Comparison of ENCODE assay signal across 24 mouse cellular contexts in the genomic region with DNA sequence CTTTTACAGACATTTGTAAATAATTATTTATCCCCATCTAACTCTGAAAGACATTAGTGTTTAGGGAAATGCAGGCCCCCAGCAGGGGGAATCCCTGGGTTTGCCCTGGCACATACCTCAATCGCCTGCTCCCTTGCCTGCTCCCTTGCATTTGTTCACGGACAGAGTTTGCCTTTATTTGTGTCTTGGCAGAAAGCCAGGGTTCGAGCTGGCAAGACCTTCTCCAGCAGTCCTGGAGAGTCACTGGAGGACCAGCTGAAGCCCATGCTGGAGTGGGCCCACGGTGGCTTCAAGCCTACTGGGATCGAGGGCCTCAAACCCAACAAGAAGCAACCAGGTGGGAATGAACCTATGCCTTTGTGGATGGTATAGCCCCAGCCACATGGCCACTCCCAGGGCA. TPM values are rescaled to one million over a fixed set of nuclear protein-coding genes. Genes with fewer than 3 reads are reported as not detected.
DNase-seq lines count a peak whose midpoint lies in the region; ATAC-seq lines count a peak whose summit lies in the region.
"Had no signal": no experiment of that assay in that cellular context is flagged by ENCODE, and none has a peak within 500 bp of the region (broad histone marks: within the 10 kb centered on the region; RNA-seq: fewer than 3 reads in every experiment).

No protein-coding gene starts in this region.

- no peak overlapping the region for H3K9ac ChIP-seq in hindbrain, embryonic 16.5 days (ENCODE audit: low read depth, low read length)
- H3K9ac ChIP-seq in hindbrain, embryonic 12.5 days, result no peak overlapping the region
- no peak overlapping the region for H3K9ac ChIP-seq in midbrain, embryonic 14.5 days (replicated peaks; ENCODE audit: low read length)
- H3K9ac ChIP-seq in midbrain, embryonic 13.5 days (replicated peaks), result no peak overlapping the region
- H3K9ac ChIP-seq: forebrain, embryonic 15.5 days; heart, embryonic 12.5 days; liver, embryonic 13.5 days; neural tube, embryonic 12.5 days had no signal

- no peaks in the 10 kb centered on the region for H3K4me1 ChIP-seq in hindbrain, embryonic 16.5 days (ENCODE audit: control insufficient read depth, insufficient read depth, low read depth, low read length)
- H3K4me1 ChIP-seq in hindbrain, embryonic 12.5 days, result no peaks in the 10 kb centered on the region
- no peaks in the 10 kb centered on the region for H3K4me1 ChIP-seq in midbrain, embryonic 14.5 days (ENCODE audit: control insufficient read depth, insufficient read depth, low read length)
- H3K4me1 ChIP-seq in midbrain, embryonic 13.5 days (replicated peaks), result no peaks in the 10 kb centered on the region; the same call in 1 of the 2 replicates
- H3K4me1 ChIP-seq: forebrain, embryonic 15.5 days; liver, embryonic 13.5 days; neural tube, embryonic 12.5 days had no signal

- no peak overlapping the region for H3K4me2 ChIP-seq in hindbrain, embryonic 16.5 days (ENCODE audit: low read length)
- H3K4me2 ChIP-seq in hindbrain, embryonic 12.5 days (replicated peaks), result no peak overlapping the region
- H3K4me2 ChIP-seq in midbrain, embryonic 14.5 days (ENCODE audit: low read length), result no peak overlapping the region
- H3K4me2 ChIP-seq in midbrain, embryonic 13.5 days (replicated peaks), result no peak overlapping the region
- H3K4me2 ChIP-seq: forebrain, embryonic 15.5 days; heart, embryonic 12.5 days; liver, embryonic 13.5 days; neural tube, embryonic 12.5 days had no signal

- H3K9me3 ChIP-seq in hindbrain, embryonic 16.5 days (ENCODE audit: control insufficient read depth, low read length), result no peaks in the 10 kb centered on the region
- H3K9me3 ChIP-seq in hindbrain, embryonic 12.5 days (replicated peaks), result no peaks in the 10 kb centered on the region
- no peaks in the 10 kb centered on the region for H3K9me3 ChIP-seq in midbrain, embryonic 14.5 days (ENCODE audit: control insufficient read depth, low read length)
- H3K9me3 ChIP-seq in midbrain, embryonic 13.5 days, result no peaks in the 10 kb centered on the region
- H3K9me3 ChIP-seq: forebrain, embryonic 15.5 days; heart, embryonic 12.5 days; liver, embryonic 13.5 days; neural tube, embryonic 12.5 days had no signal

- 52% methylated on average over 5 of the region's 5 CpGs for WGBS in hindbrain, embryonic 16.5 days
- WGBS in hindbrain, embryonic 12.5 days, result 76% methylated on average over 5 of the region's 5 CpGs
- WGBS in midbrain, embryonic 14.5 days, result 63% methylated on average over 5 of the region's 5 CpGs
- 58% methylated on average over 5 of the region's 5 CpGs for WGBS in midbrain, embryonic 13.5 days

- ATAC-seq in hindbrain, embryonic 16.5 days, result peak; percentile 42; the same call in 1 of the 2 replicates
- no peak for ATAC-seq in hindbrain, embryonic 12.5 days (ENCODE audit: low FRiP score)
- no peak for ATAC-seq in midbrain, embryonic 14.5 days (ENCODE audit: low FRiP score, low TSS enrichment)
- no peak for ATAC-seq in midbrain, embryonic 13.5 days
- ATAC-seq: forebrain, embryonic 15.5 days had no signal

- peak; percentile 31 for DNase-seq in adrenal gland, postnatal 14 days
- no peak for DNase-seq in adrenal gland, postnatal 4 days (ENCODE audit: low spot score in 2 of 2)
- DNase-seq in midbrain, embryonic 14.5 days, result peak; percentile 25
- DNase-seq in brain, adult 2 months (ENCODE audit: low read depth, low spot score), result peak; percentile 11
- DNase-seq in retina, embryonic 14.5 days (ENCODE audit: low spot score), result no peak
- DNase-seq: cerebellum, adult 18-20 months; embryo, embryonic 11 days; kidney, adult 9 months; layer of hippocampus, postnatal 36 days; liver, embryonic 13.5 days; lung, postnatal 10 days had no signal

- no peak overlapping the region for H3K27ac ChIP-seq in hindbrain, embryonic 16.5 days (ENCODE audit: low read depth, low read length)
- no peak overlapping the region for H3K27ac ChIP-seq in hindbrain, embryonic 12.5 days
- no peak overlapping the region for H3K27ac ChIP-seq in midbrain, embryonic 14.5 days (replicated peaks; ENCODE audit: low read depth, low read length)
- H3K27ac ChIP-seq in midbrain, embryonic 13.5 days, result no peak overlapping the region
- H3K27ac ChIP-seq: forebrain, embryonic 15.5 days; liver, embryonic 13.5 days; neural tube, embryonic 12.5 days had no signal

- H3K27me3 ChIP-seq in hindbrain, embryonic 16.5 days (replicated peaks; ENCODE audit: control insufficient read depth, insufficient read depth, low read length), result no peaks in the 10 kb centered on the region
- H3K27me3 ChIP-seq in hindbrain, embryonic 12.5 days, result no peaks in the 10 kb centered on the region
- no peaks in the 10 kb centered on the region for H3K27me3 ChIP-seq in midbrain, embryonic 14.5 days (ENCODE audit: control insufficient read depth, insufficient read depth, low read length)
- H3K27me3 ChIP-seq in midbrain, embryonic 13.5 days, result no peaks in the 10 kb centered on the region
- H3K27me3 ChIP-seq: CH12.LX; forebrain, embryonic 15.5 days; heart, embryonic 12.5 days; liver, embryonic 13.5 days; neural tube, embryonic 12.5 days had no signal

- no peak overlapping the region for H3K4me3 ChIP-seq in hindbrain, embryonic 16.5 days (ENCODE audit: low read length)
- H3K4me3 ChIP-seq in hindbrain, embryonic 12.5 days, result no peak overlapping the region
- H3K4me3 ChIP-seq in midbrain, embryonic 14.5 days (replicated peaks; ENCODE audit: low read depth, low read length), result no peak overlapping the region
- no peak overlapping the region for H3K4me3 ChIP-seq in midbrain, embryonic 13.5 days (replicated peaks)
- H3K4me3 ChIP-seq: erythroblast, embryonic 14.5 days; forebrain, embryonic 15.5 days; heart, embryonic 12.5 days; liver, embryonic 13.5 days; neural tube, embryonic 12.5 days had no signal

- H3K36me3 ChIP-seq in hindbrain, embryonic 16.5 days (ENCODE audit: control insufficient read depth, insufficient read depth, low read length), result no peaks in the 10 kb centered on the region
- H3K36me3 ChIP-seq in hindbrain, embryonic 12.5 days, result peaks cover 12% of the 10 kb centered on the region
- 0 out of 2 replicates have a peak, but pooled peaks cover 7% of the 10 kb centered on the region for H3K36me3 ChIP-seq in midbrain, embryonic 14.5 days (ENCODE audit: control insufficient read depth, insufficient read depth, low read length)
- H3K36me3 ChIP-seq in midbrain, embryonic 13.5 days, result peaks cover 20% of the 10 kb centered on the region
- H3K36me3 ChIP-seq: forebrain, embryonic 15.5 days; liver, embryonic 13.5 days had no signal

RNA-seq across cellular contexts. Expression of a gene that starts 20.9 kb away (rescaled TPM):
- 2.8 and 5.1 TPM in 2 replicates for total RNA-seq in adrenal gland, postnatal 14 days (2021)
- total RNA-seq in adrenal gland, postnatal 4 days (2021), result 1 to 10 TPM; 6.7 to 8.2 TPM
- polyA plus RNA-seq in hindbrain, embryonic 16.5 days (2015; fragmentation: Nextera tagmentation; extraction: Ambion mirVana), result 3.1 and 4.2 TPM in 2 replicates
- 9.5 and 9.7 TPM in 2 replicates for polyA plus RNA-seq in hindbrain, embryonic 12.5 days (2016; fragmentation: Nextera tagmentation; extraction: Ambion mirVana)
- polyA plus RNA-seq in midbrain, embryonic 14.5 days (2014; fragmentation: Nextera tagmentation; extraction: Ambion mirVana), result 3.1 and 3.2 TPM in 2 replicates
- polyA plus RNA-seq in midbrain, embryonic 13.5 days (2015; fragmentation: Nextera tagmentation; extraction: Ambion mirVana), result 5.0 and 5.4 TPM in 2 replicates

RNA-seq across cellular contexts. Expression of a gene that starts 26.3 kb away (rescaled TPM):
- total RNA-seq in adrenal gland, postnatal 14 days (2021), result not detected in 2 replicates
- total RNA-seq in adrenal gland, postnatal 4 days (2021), result not detected
- 0.10 TPM in 1 of 2 replicates, not detected in the other for polyA plus RNA-seq in hindbrain, embryonic 16.5 days (2015; fragmentation: Nextera tagmentation; extraction: Ambion mirVana)
- polyA plus RNA-seq in hindbrain, embryonic 12.5 days (2016; fragmentation: Nextera tagmentation; extraction: Ambion mirVana), result 0.17 TPM in 1 of 2 replicates, not detected in the other
- 0.17 TPM in 1 of 2 replicates, not detected in the other for polyA plus RNA-seq in midbrain, embryonic 14.5 days (2014; fragmentation: Nextera tagmentation; extraction: Ambion mirVana)
- polyA plus RNA-seq in midbrain, embryonic 13.5 days (2015; fragmentation: Nextera tagmentation; extraction: Ambion mirVana), result 0.08 TPM in 1 of 2 replicates, not detected in the other
- total RNA-seq: hematopoietic stem cell, adult 5-6 weeks; layer of hippocampus, postnatal 36 days; left cerebral cortex, postnatal 36 days; megakaryocyte, adult 5-6 weeks had no signal
- polyA plus RNA-seq: erythroblast, embryonic 14.5 days; forebrain, embryonic 15.5 days; gonadal fat pad, adult 2 months; heart, embryonic 12.5 days; large intestine, adult 2 months had no signal

RNA-seq across cellular contexts. Expression of a gene that starts 37.5 kb away (rescaled TPM):
- 27.7 and 33.6 TPM in 2 replicates for total RNA-seq in adrenal gland, postnatal 14 days (2021)
- 10 to 100 TPM; 44.2 to 45.8 TPM for total RNA-seq in adrenal gland, postnatal 4 days (2021)
- polyA plus RNA-seq in hindbrain, embryonic 16.5 days (2015; fragmentation: Nextera tagmentation; extraction: Ambion mirVana), result 93.4 and 94.7 TPM in 2 replicates
- 68.6 and 71.8 TPM in 2 replicates for polyA plus RNA-seq in hindbrain, embryonic 12.5 days (2016; fragmentation: Nextera tagmentation; extraction: Ambion mirVana)
- 76.0 and 92.8 TPM in 2 replicates for polyA plus RNA-seq in midbrain, embryonic 14.5 days (2014; fragmentation: Nextera tagmentation; extraction: Ambion mirVana)
- 84.6 and 87.2 TPM in 2 replicates for polyA plus RNA-seq in midbrain, embryonic 13.5 days (2015; fragmentation: Nextera tagmentation; extraction: Ambion mirVana)

Comparison
In these comparisons a context has a peak if more than half of its experiments do, and no peak if none do; other contexts are left out.
1. DNase-seq: peak in adrenal gland, postnatal 14 days (single experiment), midbrain, embryonic 14.5 days (single experiment) and brain, adult 2 months (single experiment); none in adrenal gland, postnatal 4 days (0 of 2) and retina, embryonic 14.5 days (single experiment).